Mouse (Mus musculus) kidney, postnatal 0 days (tissue): Measurements from ENCODE around the gene Yaf2. TPM values are rescaled to one million over a fixed set of nuclear protein-coding genes. Genes with fewer than 3 reads are reported as not detected.

Experiments
- ATAC-seq: fragments of 200-750 bp; cut with Nextera tagmentation; replicated peaks from 2 replicates; pipeline ENCODE4 v1.8.0; 2017; ENCODE audit warnings: low read depth, moderate number of reproducible peaks, moderate TSS enrichment, moderate library complexity; ENCODE audit not compliant: low FRiP score
- DNase-seq: peaks from one replicate; pipeline ENCODE4 v3.0.0-alpha.2; 2016; ENCODE audit warnings: low spot score
- H3K27ac ChIP-seq: fragments of 300-500 bp; sonication (generic); 2 replicates; pipeline ENCODE4 v1.5.1; 2014; ENCODE audit warnings: mild to moderate bottlenecking
- H3K27me3 ChIP-seq: fragments of 300-500 bp; sonication (generic); 2 replicates; pipeline ENCODE4 v1.6.1; 2014; ENCODE audit warnings: low read length, mixed read lengths; ENCODE audit not compliant: insufficient read depth
- H3K36me3 ChIP-seq: fragments of 300-500 bp; sonication (generic); 2 replicates; pipeline ENCODE4 v1.6.1; 2014; ENCODE audit warnings: low read length, mixed read lengths; ENCODE audit not compliant: insufficient read depth
- H3K4me1 ChIP-seq: fragments of 300-500 bp; sonication (generic); replicated peaks from 2 replicates; pipeline ENCODE4 v1.6.1; 2014; ENCODE audit warnings: antibody characterized with exemption, low read length, mixed read lengths; ENCODE audit not compliant: insufficient read depth
- H3K4me2 ChIP-seq: fragments of 300-500 bp; sonication (generic); 2 replicates; pipeline ENCODE4 v1.6.1; 2014; ENCODE audit warnings: mild to moderate bottlenecking, low read length, moderate library complexity, mixed read lengths
- H3K4me3 ChIP-seq: fragments of 300-500 bp; sonication (generic); replicated peaks from 2 replicates; pipeline ENCODE4 v1.5.1; 2014; ENCODE audit warnings: low read depth, low read length
- H3K9ac ChIP-seq: fragments of 300-500 bp; sonication (generic); 2 replicates; pipeline ENCODE4 v1.6.1; 2014; ENCODE audit warnings: low read depth, low read length
- H3K9me3 ChIP-seq: fragments of 300-500 bp; sonication (generic); replicated peaks from 2 replicates; pipeline ENCODE4 v1.6.1; 2016; ENCODE audit warnings: low read length, inconsistent platforms, mixed read lengths
- CTCF ChIP-seq: IDR thresholded peaks from 2 replicates; pipeline ENCODE4 v1.5.1; 2016; ENCODE audit warnings: antibody characterized with exemption, low read depth, mild to moderate bottlenecking, moderate library complexity
- WGBS: fragments of 180-500 bp; shearing (Covaris S2); extraction: QIAGEN DNeasy Blood & Tissue Kit; methylation state at CpG from one replicate; pipeline ENCODE4 v1.1.7; 2014; 5-methylcytosine and 5-hydroxymethylcytosine counted together
- polyA plus RNA-seq: library from polyadenylated mRNA; unstranded; fragments of >200 nt; fragmentation: Nextera tagmentation; extraction: Ambion mirVana; gene quantifications from 2 replicates; pipeline ENCODE4 v1.2.1, GENCODE M21; 2015

The Yaf2 gene
- polyA plus RNA-seq, 1 experiment from 2014 or later: 105 TPM

GRCm38 (mm10) chr15:93294483-93294882 lies 42.3 kb downstream of the Yaf2 start:
- Histone ChIP-seq H3K9me3 (no peaks in the 10 kb centered on the region), H3K4me1 (no peaks in the 10 kb centered on the region), H3K27me3 (no peaks in the 10 kb centered on the region), H3K4me3 (no peak overlapping the region), H3K9ac (no peak overlapping the region), H3K4me2 (no peak overlapping the region), H3K36me3 (0 out of 2 replicates have a peak, but pooled peaks cover 1% of the 10 kb centered on the region), H3K27ac (no peak overlapping the region)
- ATAC-seq (no peak), DNase-seq (no peak)
- WGBS: 71% methylated on average over 11 of the region's 11 CpGs
- no peak for TF ChIP-seq CTCF

GRCm38 (mm10) chr15:93288321-93288720 lies 48.4 kb downstream of the Yaf2 start:
- no peaks in the 10 kb centered on the region for H3K4me1 ChIP-seq
- no peak overlapping the region for H3K4me3 ChIP-seq
- DNase-seq (peak; percentile 11), ATAC-seq (no peak)
- H3K36me3 ChIP-seq: no peaks in the 10 kb centered on the region
- no peaks in the 10 kb centered on the region for H3K27me3 ChIP-seq
- H3K9me3 ChIP-seq: no peaks in the 10 kb centered on the region
- WGBS: 86% methylated on average over 4 of the region's 4 CpGs
- H3K27ac ChIP-seq: no peak overlapping the region
- H3K9ac ChIP-seq: no peak overlapping the region
- no peak overlapping the region for H3K4me2 ChIP-seq
- TF ChIP-seq CTCF: no peak

GRCm38 (mm10) chr15:93287628-93288027 lies 49.1 kb downstream of the Yaf2 start:
- 54% methylated on average over 2 of the region's 2 CpGs for WGBS
- H3K9ac ChIP-seq: no peak overlapping the region
- no peak overlapping the region for H3K4me3 ChIP-seq
- no peak for TF ChIP-seq CTCF
- H3K36me3 ChIP-seq: no peaks in the 10 kb centered on the region
- DNase-seq (no peak), ATAC-seq (no peak)
- no peaks in the 10 kb centered on the region for H3K9me3 ChIP-seq
- no peak overlapping the region for H3K27ac ChIP-seq
- no peak overlapping the region for H3K4me2 ChIP-seq
- no peaks in the 10 kb centered on the region for H3K27me3 ChIP-seq
- H3K4me1 ChIP-seq: no peaks in the 10 kb centered on the region

GRCm38 (mm10) chr15:93285244-93285643 lies 51.5 kb downstream of the Yaf2 start:
- Histone ChIP-seq H3K4me1 (no peaks in the 10 kb centered on the region), H3K9ac (no peak overlapping the region), H3K27me3 (no peaks in the 10 kb centered on the region), H3K4me2 (no peak overlapping the region), H3K27ac (no peak overlapping the region), H3K36me3 (0 out of 2 replicates have a peak, but pooled peaks cover 11% of the 10 kb centered on the region), H3K4me3 (no peak overlapping the region), H3K9me3 (no peaks in the 10 kb centered on the region)
- WGBS: 83% methylated on average over 15 of the region's 15 CpGs
- ATAC-seq: no peak
- DNase-seq: no peak
- no peak for TF ChIP-seq CTCF

- H3K4me2 ChIP-seq: no peak overlapping the region
- no peak for TF ChIP-seq CTCF
- H3K27me3 ChIP-seq: no peaks in the 10 kb centered on the region
- 83% methylated on average over 6 of the region's 6 CpGs for WGBS
- H3K27ac ChIP-seq: no peak overlapping the region
- no peaks in the 10 kb centered on the region for H3K4me1 ChIP-seq
- DNase-seq (no peak), ATAC-seq (no peak)
- no peaks in the 10 kb centered on the region for H3K9me3 ChIP-seq
- H3K4me3 ChIP-seq: no peak overlapping the region
- 0 out of 2 replicates have a peak, but pooled peaks cover 11% of the 10 kb centered on the region for H3K36me3 ChIP-seq
- H3K9ac ChIP-seq: no peak overlapping the region
Observed at GRCm38 (mm10) chr15:93284326-93284725, 52.4 kb downstream of the Yaf2 start.

- Histone ChIP-seq H3K36me3 (0 out of 2 replicates have a peak, but pooled peaks cover 11% of the 10 kb centered on the region), H3K4me1 (no peaks in the 10 kb centered on the region), H3K4me3 (no peak overlapping the region), H3K27me3 (no peaks in the 10 kb centered on the region), H3K9ac (no peak overlapping the region), H3K27ac (no peak overlapping the region), H3K9me3 (no peaks in the 10 kb centered on the region), H3K4me2 (no peak overlapping the region)
- ATAC-seq (no peak), DNase-seq (peak; percentile 42)
- 79% methylated on average over 11 of the region's 11 CpGs for WGBS
- peak; percentile 66 for TF ChIP-seq CTCF
Observed at GRCm38 (mm10) chr15:93283349-93283748, 53.4 kb downstream of the Yaf2 start.

- no peak overlapping the region for H3K27ac ChIP-seq
- peaks cover 5% of the 10 kb centered on the region for H3K4me1 ChIP-seq
- TF ChIP-seq CTCF: no peak
- H3K9me3 ChIP-seq: no peaks in the 10 kb centered on the region
- H3K9ac ChIP-seq: peak overlapping the region; percentile 20; the same call in 1 of the 2 replicates
- 0 out of 2 replicates have a peak, but pooled peaks cover 8% of the 10 kb centered on the region for H3K36me3 ChIP-seq
- ATAC-seq (no peak), DNase-seq (peak; percentile 45)
- H3K27me3 ChIP-seq: no peaks in the 10 kb centered on the region
- WGBS: 3% methylated on average over 14 of the region's 14 CpGs
- peak overlapping the region; percentile 76 for H3K4me3 ChIP-seq
- H3K4me2 ChIP-seq: peak overlapping the region; percentile 75
Observed at GRCm38 (mm10) chr15:93276276-93276675, 60.5 kb downstream of the Yaf2 start.
